Mouse (Mus musculus) liver, embryonic 16.5 days (tissue): ENCODE data around the gene Slc2a13. TPM values are rescaled to one million over a fixed set of nuclear protein-coding genes. Genes with fewer than 3 reads are reported as not detected.

Source experiments
- ATAC-seq: fragments of 200-750 bp; cut with Nextera tagmentation; 2 replicates; pipeline ENCODE4 v1.8.0; 2017; ENCODE audit warnings: low read depth, mild to moderate bottlenecking, moderate number of reproducible peaks, moderate library complexity
- H3K27ac ChIP-seq: fragments of 300-500 bp; sonication (generic); 2 replicates; pipeline ENCODE4 v1.5.1; 2014; ENCODE audit warnings: mild to moderate bottlenecking, low read length
- H3K27me3 ChIP-seq: fragments of 300-500 bp; sonication (generic); 2 replicates; pipeline ENCODE4 v1.6.1; 2014; ENCODE audit warnings: low read depth, low read length, mixed read lengths; ENCODE audit not compliant: control insufficient read depth, insufficient read depth
- H3K36me3 ChIP-seq: fragments of 300-500 bp; sonication (generic); 2 replicates; pipeline ENCODE4 v1.6.1; 2014; ENCODE audit warnings: mild to moderate bottlenecking; ENCODE audit not compliant: control insufficient read depth, insufficient read depth
- H3K4me1 ChIP-seq: fragments of 300-500 bp; sonication (generic); 2 replicates; pipeline ENCODE4 v1.6.1; 2014; ENCODE audit warnings: low read depth, low read length, mixed read lengths; ENCODE audit not compliant: control insufficient read depth
- H3K4me2 ChIP-seq: fragments of 300-500 bp; sonication (generic); 2 replicates; pipeline ENCODE4 v1.6.1; 2014; ENCODE audit warnings: low read depth, low read length, mixed read lengths
- H3K4me3 ChIP-seq: fragments of 300-500 bp; sonication (generic); 2 replicates; pipeline ENCODE4 v1.5.1; 2014; ENCODE audit warnings: low read depth, mild to moderate bottlenecking, low read length
- H3K9ac ChIP-seq: fragments of 300-500 bp; sonication (generic); 2 replicates; pipeline ENCODE4 v1.6.1; 2014; ENCODE audit warnings: low read depth, low read length
- H3K9me3 ChIP-seq: fragments of 300-500 bp; sonication (generic); replicated peaks from 2 replicates; pipeline ENCODE4 v1.6.1; 2016; ENCODE audit warnings: low read length; ENCODE audit not compliant: control insufficient read depth
- WGBS: fragments of 180-500 bp; shearing (Covaris S2); extraction: QIAGEN DNeasy Blood & Tissue Kit; methylation state at CpG from one replicate; pipeline ENCODE4 v1.1.7; 2014; ENCODE audit not compliant: insufficient replicate concordance; 5-methylcytosine and 5-hydroxymethylcytosine counted together
- polyA plus RNA-seq: library from polyadenylated mRNA; unstranded; fragments of >200 nt; fragmentation: Nextera tagmentation; extraction: Ambion mirVana; gene quantifications from 2 replicates; pipeline ENCODE4 v1.2.1, GENCODE M21; 2015

Slc2a13 gene
- 0.07 and 0.13 TPM in 2 replicates for polyA plus RNA-seq

DNA sequence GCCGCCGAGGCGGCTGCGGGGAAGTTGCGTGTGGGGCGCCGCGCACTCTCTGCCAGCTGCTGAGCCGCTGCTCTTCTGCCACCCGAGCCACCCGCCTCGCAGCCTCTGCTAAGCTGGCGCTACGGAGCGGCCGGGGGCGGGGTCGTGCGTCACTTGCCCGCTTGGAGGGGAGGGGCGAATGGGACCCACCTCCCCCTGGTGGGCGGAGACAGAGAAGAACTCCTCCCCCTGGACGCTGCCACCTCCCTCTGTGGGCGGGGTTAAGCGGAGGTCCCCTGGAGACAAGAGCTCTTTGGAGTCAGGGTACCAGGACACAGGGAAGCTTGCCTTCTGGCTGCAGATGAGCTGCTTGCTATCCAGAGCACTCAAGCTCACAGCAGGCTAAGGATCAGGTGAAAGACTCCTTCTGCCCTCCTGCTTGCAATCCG, at the start of gene Slc2a13:
Gene Slc2a13, minus strand, starts transcription at position 151 of the 428 bp plus-strand sequence.
- Histone ChIP-seq H3K27ac (no peak within 1 kb of the TSS), H3K9me3 (no peaks in the 10 kb centered on the region), H3K36me3 (no peaks in the 10 kb centered on the region), H3K4me1 (peaks cover 3% of the 10 kb centered on the region; the same call in 1 of the 2 replicates), H3K4me3 (peak within 1 kb of the TSS; percentile 58), H3K4me2 (peak within 1 kb of the TSS; percentile 73), H3K9ac (no peak within 1 kb of the TSS), H3K27me3 (peaks cover 35% of the 10 kb centered on the region)
- peak; percentile 83 for ATAC-seq
- 0% methylated on average over 26 of the region's 26 CpGs for WGBS

DNA sequence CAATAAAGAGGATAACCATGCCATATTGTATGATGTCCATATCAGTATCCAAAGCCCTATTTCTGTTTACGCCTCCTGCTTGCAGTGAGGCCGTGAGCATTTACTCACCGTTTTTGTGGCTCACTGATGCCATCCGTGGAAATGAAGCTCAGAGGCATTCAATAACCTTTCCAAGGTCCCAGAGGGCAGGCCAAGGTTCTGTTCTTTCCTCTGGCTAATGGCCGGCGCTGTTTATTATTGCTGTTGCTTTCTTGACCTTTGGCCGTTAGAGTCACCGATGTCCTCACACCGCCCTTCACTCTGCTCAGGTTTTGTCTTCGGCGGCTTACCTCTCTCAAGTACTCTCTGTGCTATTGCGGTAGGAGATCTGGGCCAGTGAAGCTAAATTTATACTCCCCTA, 43.0 kb upstream of the Slc2a13 start:
- Histone ChIP-seq H3K27me3 (no peaks in the 10 kb centered on the region), H3K36me3 (no peaks in the 10 kb centered on the region), H3K9ac (no peak overlapping the region), H3K4me1 (no peaks in the 10 kb centered on the region), H3K9me3 (no peaks in the 10 kb centered on the region), H3K27ac (no peak overlapping the region), H3K4me2 (no peak overlapping the region), H3K4me3 (no peak overlapping the region)
- WGBS, result 78% methylated on average over 12 of the region's 12 CpGs
- no peak for ATAC-seq

GRCm38 (mm10) chr15:91615532-91615931, 42.5 kb upstream of the Slc2a13 start:
- H3K4me1 ChIP-seq, result no peaks in the 10 kb centered on the region
- H3K9ac ChIP-seq, result no peak overlapping the region
- H3K4me3 ChIP-seq, result no peak overlapping the region
- no peak for ATAC-seq
- H3K4me2 ChIP-seq, result no peak overlapping the region
- no peak overlapping the region for H3K27ac ChIP-seq
- H3K9me3 ChIP-seq, result no peaks in the 10 kb centered on the region
- WGBS, result 63% methylated on average over 4 of the region's 4 CpGs
- no peaks in the 10 kb centered on the region for H3K36me3 ChIP-seq
- H3K27me3 ChIP-seq, result no peaks in the 10 kb centered on the region

- H3K4me1 ChIP-seq, result no peaks in the 10 kb centered on the region
- no peak for ATAC-seq
These were observed 41.1 kb upstream of the Slc2a13 start for GRCm38 (mm10) chr15:91613981-91614665.

GRCm38 (mm10) chr15:91609713-91610112, 36.7 kb upstream of the Slc2a13 start:
- no peak for ATAC-seq
- no peak overlapping the region for H3K4me3 ChIP-seq
- no peak overlapping the region for H3K4me2 ChIP-seq
- no peaks in the 10 kb centered on the region for H3K9me3 ChIP-seq
- no peak overlapping the region for H3K9ac ChIP-seq
- H3K27ac ChIP-seq, result no peak overlapping the region
- no peaks in the 10 kb centered on the region for H3K27me3 ChIP-seq
- WGBS, result 18% methylated on average over 8 of the region's 8 CpGs
- no peaks in the 10 kb centered on the region for H3K36me3 ChIP-seq
- H3K4me1 ChIP-seq, result no peaks in the 10 kb centered on the region

More at GRCm38 (mm10) chr15:91613981-91614665, 41.1 kb upstream of the Slc2a13 start:
- H3K27me3 ChIP-seq, result no peaks in the 10 kb centered on the region
- no peak overlapping the region for H3K9ac ChIP-seq
- H3K4me2 ChIP-seq, result no peak overlapping the region
- no peaks in the 10 kb centered on the region for H3K9me3 ChIP-seq
- WGBS, result 76% methylated on average over 11 of the region's 11 CpGs
- H3K36me3 ChIP-seq, result no peaks in the 10 kb centered on the region
- no peak overlapping the region for H3K27ac ChIP-seq
- H3K4me3 ChIP-seq, result no peak overlapping the region

GRCm38 (mm10) chr15:91608811-91609210, 35.8 kb upstream of the Slc2a13 start:
- no peaks in the 10 kb centered on the region for H3K9me3 ChIP-seq
- H3K4me3 ChIP-seq, result no peak overlapping the region
- ATAC-seq, result no peak
- no peak overlapping the region for H3K9ac ChIP-seq
- H3K27me3 ChIP-seq, result no peaks in the 10 kb centered on the region
- no peaks in the 10 kb centered on the region for H3K36me3 ChIP-seq
- no peak overlapping the region for H3K27ac ChIP-seq
- H3K4me1 ChIP-seq, result no peaks in the 10 kb centered on the region
- H3K4me2 ChIP-seq, result no peak overlapping the region
- 49% methylated on average over 2 of the region's 2 CpGs for WGBS

- 66% methylated on average over 7 of the region's 7 CpGs for WGBS
- no peaks in the 10 kb centered on the region for H3K9me3 ChIP-seq
- H3K4me1 ChIP-seq, result no peaks in the 10 kb centered on the region
- no peak overlapping the region for H3K9ac ChIP-seq
- H3K4me2 ChIP-seq, result no peak overlapping the region
- H3K4me3 ChIP-seq, result no peak overlapping the region
- H3K27ac ChIP-seq, result no peak overlapping the region
- H3K27me3 ChIP-seq, result no peaks in the 10 kb centered on the region
- ATAC-seq, result no peak
- no peaks in the 10 kb centered on the region for H3K36me3 ChIP-seq
These were observed 28.1 kb upstream of the Slc2a13 start for GRCm38 (mm10) chr15:91601197-91601596.

DNA sequence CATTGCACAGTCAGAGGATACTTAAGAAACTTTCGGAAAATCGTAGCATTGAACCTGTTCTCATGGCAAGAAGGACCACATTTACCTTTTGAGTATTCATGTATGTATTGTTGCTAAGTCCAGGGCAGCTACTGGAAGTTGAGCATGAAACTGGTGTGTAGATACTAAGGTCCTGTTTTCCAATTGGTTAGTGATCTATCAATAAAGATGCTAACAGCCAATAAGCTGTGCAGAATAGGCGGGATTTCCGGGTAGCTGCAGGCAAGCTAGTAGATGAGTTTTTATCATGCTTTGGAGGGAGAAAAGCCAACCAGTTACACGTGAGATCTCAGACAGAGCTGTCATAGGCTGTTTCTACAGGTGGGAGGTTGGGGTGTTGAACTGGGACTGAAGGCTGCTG, 24.2 kb upstream of the Slc2a13 start:
- Histone ChIP-seq H3K9me3 (no peaks in the 10 kb centered on the region), H3K27ac (no peak overlapping the region), H3K27me3 (no peaks in the 10 kb centered on the region), H3K4me3 (no peak overlapping the region), H3K4me2 (no peak overlapping the region), H3K36me3 (no peaks in the 10 kb centered on the region), H3K9ac (no peak overlapping the region), H3K4me1 (no peaks in the 10 kb centered on the region)
- 71% methylated on average over 5 of the region's 5 CpGs for WGBS
- ATAC-seq, result no peak

GRCm38 (mm10) chr15:91574492-91574891, 1.4 kb upstream of the Slc2a13 start:
- no peaks in the 10 kb centered on the region for H3K9me3 ChIP-seq
- no peak overlapping the region for H3K9ac ChIP-seq
- no peak overlapping the region for H3K4me3 ChIP-seq
- H3K36me3 ChIP-seq, result no peaks in the 10 kb centered on the region
- H3K27ac ChIP-seq, result no peak overlapping the region
- peaks cover 35% of the 10 kb centered on the region for H3K27me3 ChIP-seq
- no peak for ATAC-seq
- no peak overlapping the region for H3K4me2 ChIP-seq
- WGBS, result 18% methylated on average over 8 of the region's 8 CpGs
- peaks cover 3% of the 10 kb centered on the region; the same call in 1 of the 2 replicates for H3K4me1 ChIP-seq
